Mouse (Mus musculus) megakaryocyte, embryonic 14.5 days (primary cell): Measurements from ENCODE around the gene Sh3rf1.

ENCODE experiments used
- FLI1 ChIP-seq: IDR thresholded peaks from 2 replicates; pipeline ENCODE4 v1.6.1; 2012; ENCODE audit warnings: low read length, inconsistent platforms, mixed read lengths
- GATA1 ChIP-seq: IDR thresholded peaks from 3 replicates; pipeline ENCODE4 v1.6.1; 2012; ENCODE audit warnings: mixed read lengths, low read length, inconsistent platforms, borderline replicate concordance

DNA sequence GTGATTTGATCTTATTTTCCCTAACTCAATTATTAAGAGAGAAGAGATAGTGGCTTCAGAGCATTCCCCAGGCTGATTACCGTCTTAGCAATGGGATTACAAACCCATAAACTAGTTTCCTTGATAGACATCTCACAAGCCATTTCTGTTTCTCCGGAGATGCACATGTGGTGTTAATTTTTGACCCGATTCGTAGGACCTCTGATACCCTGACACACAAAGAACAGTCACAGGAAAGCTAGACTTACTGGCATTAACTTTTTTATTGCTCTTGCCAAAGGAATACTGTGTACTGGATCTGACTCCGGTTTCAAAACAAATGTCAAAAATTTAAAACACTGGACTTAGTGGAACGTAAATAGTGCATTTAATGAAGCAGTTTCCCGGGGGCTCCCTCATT, 62.2 kb downstream of the Sh3rf1 start:
- TF ChIP-seq GATA1 (no peak), FLI1 (no peak)
